Mouse (Mus musculus) erythroblast, embryonic 14.5 days (primary cell): ENCODE data around the gene Twf1. TPM values are rescaled to one million over a fixed set of nuclear protein-coding genes. Genes with fewer than 3 reads are reported as not detected.
A peak's percentile ranks its signal among the peaks of the same experiment; 100 is the strongest.

Experiments
- H3K27me3 ChIP-seq: 2 replicates; pipeline ENCODE4 v1.6.1; 2012; ENCODE audit warnings: inconsistent platforms; ENCODE audit not compliant: control insufficient read depth
- H3K36me3 ChIP-seq: 2 replicates; pipeline ENCODE4 v1.6.1; 2012; ENCODE audit warnings: mild to moderate bottlenecking, inconsistent platforms; ENCODE audit not compliant: control insufficient read depth
- H3K4me1 ChIP-seq: 2 replicates; pipeline ENCODE4 v1.6.1; 2012; ENCODE audit warnings: inconsistent platforms; ENCODE audit not compliant: control insufficient read depth
- H3K4me3 ChIP-seq: replicated peaks from 2 replicates; pipeline ENCODE3; 2012; ENCODE audit warnings: moderate library complexity, mild to moderate bottlenecking, inconsistent platforms
- H3K9me3 ChIP-seq: 2 replicates; pipeline ENCODE4 v1.6.1; 2012; ENCODE audit warnings: low read length, inconsistent platforms, mixed read lengths; ENCODE audit not compliant: control insufficient read depth
- GATA1 ChIP-seq: IDR thresholded peaks from 2 replicates; pipeline ENCODE4 v1.6.1; 2012; ENCODE audit warnings: low read length, inconsistent platforms, mixed read lengths
- TAL1 ChIP-seq: IDR thresholded peaks from 3 replicates; pipeline ENCODE4 v1.6.1; 2012; ENCODE audit warnings: low read length, inconsistent platforms, mixed read lengths
- polyA plus RNA-seq: library from polyadenylated mRNA; stranded (reverse); fragments of >175 nt; gene quantifications from 2 replicates; pipeline ENCODE4 v1.2.3, GENCODE M21; 2012

Gene Twf1
- polyA plus RNA-seq, 1 experiment: 0.24 TPM

DNA sequence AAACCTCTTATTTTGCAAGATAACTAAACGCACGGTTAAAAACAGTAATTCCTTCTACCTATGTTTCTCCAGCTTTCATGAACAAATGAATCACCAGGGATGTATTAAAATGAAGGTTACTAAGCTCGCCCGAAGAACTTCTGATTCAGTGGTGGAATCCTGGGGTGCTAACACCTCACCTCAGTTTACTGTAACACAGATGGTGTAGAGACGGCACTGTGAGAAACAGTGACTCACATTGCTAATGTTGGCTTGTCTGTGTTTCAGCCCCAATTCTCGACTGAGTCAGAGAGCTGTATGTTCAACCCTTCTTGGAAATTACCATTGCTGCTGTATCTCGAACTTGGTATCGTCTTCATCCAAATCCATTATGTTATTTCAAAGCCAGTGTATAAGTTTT lies 18.1 kb upstream of the Twf1 start:
- Histone ChIP-seq H3K36me3 (no peaks in the 10 kb centered on the region), H3K4me3 (no peak overlapping the region), H3K9me3 (no peaks in the 10 kb centered on the region), H3K4me1 (peaks cover 2% of the 10 kb centered on the region; the same call in 1 of the 2 replicates), H3K27me3 (no peaks in the 10 kb centered on the region)
- no peak for TF ChIP-seq TAL1
- TF ChIP-seq GATA1: no peak

- Histone ChIP-seq H3K36me3 (no peaks in the 10 kb centered on the region), H3K4me1 (no peaks in the 10 kb centered on the region; the same call in 1 of the 2 replicates), H3K9me3 (no peaks in the 10 kb centered on the region), H3K27me3 (no peaks in the 10 kb centered on the region), H3K4me3 (no peak overlapping the region)
- TF ChIP-seq TAL1 (no peak), GATA1 (no peak)
Measured at GRCm38 (mm10) chr15:94602441-94602840, 12.8 kb upstream of the Twf1 start.

GRCm38 (mm10) chr15:94601339-94601738 lies 11.7 kb upstream of the Twf1 start:
- H3K36me3 ChIP-seq: no peaks in the 10 kb centered on the region
- TF ChIP-seq GATA1 (no peak), TAL1 (no peak)
- H3K4me1 ChIP-seq: no peaks in the 10 kb centered on the region; the same call in 1 of the 2 replicates
- no peaks in the 10 kb centered on the region for H3K9me3 ChIP-seq
- no peak overlapping the region for H3K4me3 ChIP-seq
- H3K27me3 ChIP-seq: no peaks in the 10 kb centered on the region

GRCm38 (mm10) chr15:94600145-94600707 lies 10.5 kb upstream of the Twf1 start:
- Histone ChIP-seq H3K4me3 (no peak overlapping the region), H3K36me3 (no peaks in the 10 kb centered on the region), H3K27me3 (no peaks in the 10 kb centered on the region), H3K4me1 (no peaks in the 10 kb centered on the region; the same call in 1 of the 2 replicates), H3K9me3 (no peaks in the 10 kb centered on the region)
- TF ChIP-seq GATA1: no peak
- no peak for TF ChIP-seq TAL1

GRCm38 (mm10) chr15:94593586-94593985 lies 3.9 kb upstream of the Twf1 start:
- H3K36me3 ChIP-seq: no peaks in the 10 kb centered on the region
- TF ChIP-seq GATA1: no peak
- no peak overlapping the region for H3K4me3 ChIP-seq
- H3K4me1 ChIP-seq: peaks cover 5% of the 10 kb centered on the region
- no peaks in the 10 kb centered on the region for H3K27me3 ChIP-seq
- H3K9me3 ChIP-seq: no peaks in the 10 kb centered on the region

- TF ChIP-seq GATA1: no peak
- TF ChIP-seq TAL1: no peak
- H3K27me3 ChIP-seq: no peaks in the 10 kb centered on the region
- no peak overlapping the region for H3K4me3 ChIP-seq
- H3K4me1 ChIP-seq: peaks cover 13% of the 10 kb centered on the region
- H3K9me3 ChIP-seq: no peaks in the 10 kb centered on the region
- H3K36me3 ChIP-seq: peaks cover 4% of the 10 kb centered on the region
Measured at GRCm38 (mm10) chr15:94591356-94591755, 1.7 kb upstream of the Twf1 start.

- no peaks in the 10 kb centered on the region for H3K9me3 ChIP-seq
- TF ChIP-seq TAL1 (no peak), GATA1 (no peak)
- no peaks in the 10 kb centered on the region for H3K27me3 ChIP-seq
- peaks cover 13% of the 10 kb centered on the region for H3K4me1 ChIP-seq
- H3K36me3 ChIP-seq: peaks cover 17% of the 10 kb centered on the region
- H3K4me3 ChIP-seq: peak overlapping the region; percentile 98
Measured at GRCm38 (mm10) chr15:94590083-94590482, 394 bp upstream of the Twf1 start.

DNA sequence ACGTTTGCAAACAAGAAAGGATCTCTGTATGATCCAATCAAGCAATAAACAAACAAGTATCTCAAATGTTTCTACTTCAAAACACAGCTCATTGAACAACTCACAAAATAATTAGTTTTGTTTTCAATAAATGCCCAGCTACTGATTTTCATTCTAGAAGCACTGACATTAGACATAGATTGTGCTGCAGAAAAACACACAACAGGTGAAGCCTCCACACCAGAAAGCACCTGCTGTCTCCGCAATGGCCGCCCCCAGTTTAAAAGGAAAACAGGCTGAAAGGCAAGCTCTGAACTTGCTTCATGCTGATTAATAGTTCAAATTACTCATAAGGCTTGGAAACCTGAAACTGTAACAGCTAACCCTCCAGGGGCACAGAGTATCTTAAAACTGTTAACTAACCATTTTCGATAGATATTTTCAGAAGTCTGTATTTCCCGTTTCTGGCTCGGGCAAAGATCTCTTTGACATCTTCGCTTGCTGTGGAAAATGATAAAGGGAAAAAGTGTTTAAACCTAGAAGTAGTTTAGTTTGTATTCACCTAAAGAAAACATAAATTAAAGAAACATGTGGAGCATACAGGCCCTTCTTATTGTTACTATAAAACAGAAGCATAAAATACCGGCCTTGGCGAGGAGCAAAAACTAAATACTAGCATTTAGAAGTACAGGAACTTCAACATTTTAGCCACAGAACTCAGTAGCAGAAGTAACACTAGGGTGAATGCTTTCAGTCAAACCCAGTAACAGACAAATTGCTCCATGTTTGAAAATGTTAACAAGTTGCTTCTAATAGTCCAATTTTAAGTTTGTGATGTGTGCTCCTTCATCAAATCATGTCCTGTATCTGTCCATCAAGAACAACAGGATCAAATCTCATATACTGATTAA lies 1.6 kb downstream of the Twf1 start:
- Histone ChIP-seq H3K9me3 (no peaks in the 10 kb centered on the region), H3K36me3 (peaks cover 37% of the 10 kb centered on the region), H3K4me3 (peak overlapping the region; percentile 98), H3K4me1 (peaks cover 13% of the 10 kb centered on the region), H3K27me3 (no peaks in the 10 kb centered on the region)
- TF ChIP-seq TAL1: no peak
- no peak for TF ChIP-seq GATA1

- TF ChIP-seq GATA1 (no peak), TAL1 (no peak)
- Histone ChIP-seq H3K9me3 (no peaks in the 10 kb centered on the region), H3K4me3 (no peak overlapping the region), H3K36me3 (peaks cover 70% of the 10 kb centered on the region), H3K27me3 (no peaks in the 10 kb centered on the region), H3K4me1 (peaks cover 9% of the 10 kb centered on the region)
Measured at GRCm38 (mm10) chr15:94584738-94585137, 5.0 kb downstream of the Twf1 start.
